Mouse (Mus musculus): ENCODE data around the gene Abhd14a. TPM values are rescaled to one million over a fixed set of nuclear protein-coding genes. Genes with fewer than 3 reads are reported as not detected.
A peak's percentile ranks its signal among the peaks of the same experiment; 100 is the strongest.
"Not testable (repeated sequence)": the region's sequence is repeated elsewhere in the genome, so short reads cannot be mapped to it uniquely, and the experiment has no call there.

Abhd14a gene
- 51.9 and 60.2 TPM in 2 replicates for polyA plus RNA-seq (2014; fragmentation: Nextera tagmentation; extraction: Ambion mirVana)

DNA sequence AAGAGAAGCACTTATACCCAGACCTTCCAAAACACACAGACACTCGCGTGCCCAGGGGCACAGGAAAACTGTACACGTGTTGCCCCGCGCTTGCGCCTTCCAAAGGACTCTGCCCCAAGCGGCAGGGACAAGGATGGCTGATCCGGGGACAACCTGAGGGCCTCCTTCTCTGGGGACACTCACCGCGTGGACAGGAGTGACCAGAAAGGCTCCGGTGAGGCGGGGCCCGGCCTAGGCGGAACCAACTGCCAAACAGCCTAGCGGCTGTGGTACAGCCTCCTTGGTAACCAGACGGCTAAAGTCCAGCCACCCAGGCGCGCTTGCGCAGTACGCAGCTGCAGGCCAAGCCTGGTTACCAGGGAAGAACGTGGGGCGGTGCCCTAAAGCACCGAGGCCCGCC, at the start of gene Abhd14a, which contains the start of gene Abhd14b:
Gene Abhd14a (minus strand): TSS at position 331 of the 400 bp plus-strand sequence.
Gene Abhd14b (plus strand): TSS at position 112 of the 400 bp plus-strand sequence.
- Histone ChIP-seq H3K4me3 (ENCODE audit: low read depth, low read length) (peak within 1 kb of the TSS; percentile 47), H3K9ac (ENCODE audit: low read length) (peak within 1 kb of the TSS; percentile 70), H3K36me3 (ENCODE audit: control insufficient read depth, insufficient read depth, low read length) (no peaks in the 10 kb centered on the region), H3K27me3 (replicated peaks; ENCODE audit: control insufficient read depth, insufficient read depth, low read length) (no peaks in the 10 kb centered on the region), H3K9me3 (replicated peaks; ENCODE audit: control insufficient read depth, low read length) (no peaks in the 10 kb centered on the region), H3K4me2 (ENCODE audit: low read length) (peak within 1 kb of the TSS; percentile 74), H3K27ac (ENCODE audit: low read depth, low read length) (peak within 1 kb of the TSS; percentile 21; the same call in 1 of the 2 replicates), H3K4me1 (ENCODE audit: control insufficient read depth, insufficient read depth, low read length) (peaks cover 11% of the 10 kb centered on the region)
- WGBS = under 1% methylated on average over 24 of the region's 24 CpGs
- DNase-seq (ENCODE audit: low spot score) (peak; percentile 92), ATAC-seq (peak; percentile 89)

DNA sequence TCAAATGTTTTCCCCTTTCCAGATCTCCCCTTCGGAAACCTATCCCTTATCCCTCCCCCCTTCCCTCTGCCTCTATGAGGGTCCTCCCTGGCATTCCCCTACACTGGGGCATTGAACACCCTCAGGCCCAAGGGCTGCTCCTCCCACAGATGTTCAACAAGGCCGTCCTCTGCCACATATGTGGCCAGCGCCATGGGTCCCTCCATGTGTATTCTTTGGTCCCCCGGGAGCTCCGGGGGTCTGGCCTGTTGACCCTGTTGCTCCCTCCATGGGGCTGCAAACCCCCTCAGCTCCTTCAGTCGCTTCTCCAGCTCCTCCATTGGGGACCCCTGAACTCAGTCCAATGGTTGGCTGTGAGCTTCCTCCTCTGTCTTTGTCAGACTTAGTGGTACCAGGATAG, 40.1 kb upstream of the Abhd14a start:
- H3K27ac ChIP-seq (ENCODE audit: low read depth, low read length); DNase-seq (ENCODE audit: low spot score); H3K4me2 ChIP-seq (ENCODE audit: low read length); H3K27me3 ChIP-seq (replicated peaks; ENCODE audit: control insufficient read depth, insufficient read depth, low read length); H3K4me3 ChIP-seq (ENCODE audit: low read depth, low read length); ATAC-seq; H3K4me1 ChIP-seq (ENCODE audit: control insufficient read depth, insufficient read depth, low read length); H3K9me3 ChIP-seq (replicated peaks; ENCODE audit: control insufficient read depth, low read length); H3K9ac ChIP-seq (ENCODE audit: low read length): not testable (repeated sequence)
- 88% methylated on average over 6 of the region's 6 CpGs for WGBS
- H3K36me3 ChIP-seq (ENCODE audit: control insufficient read depth, insufficient read depth, low read length) = peaks cover 33% of the 10 kb centered on the region

DNA sequence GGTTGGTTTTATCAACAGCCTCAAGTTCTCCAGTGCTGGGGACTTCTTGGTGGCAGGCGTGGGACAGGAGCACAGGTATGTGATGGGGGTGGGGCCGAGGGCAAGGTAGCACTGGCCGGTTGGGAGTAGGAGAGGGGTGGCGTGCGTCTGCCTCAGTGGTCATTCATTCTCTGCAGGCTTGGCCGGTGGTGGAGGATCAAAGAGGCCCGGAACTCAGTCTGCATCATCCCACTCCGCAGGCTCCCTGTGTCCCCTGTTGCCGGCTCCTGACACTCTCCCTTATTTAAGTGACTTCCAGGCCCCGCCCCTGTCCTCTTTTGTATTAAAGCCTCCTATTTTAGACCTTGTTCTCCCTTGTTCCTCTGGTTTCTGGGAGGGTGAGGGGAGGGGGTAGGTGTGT, 37.6 kb upstream of the Abhd14a start:
- H3K4me1 ChIP-seq (ENCODE audit: control insufficient read depth, insufficient read depth, low read length) = no peaks in the 10 kb centered on the region
- no peak overlapping the region for H3K4me2 ChIP-seq (ENCODE audit: low read length)
- H3K27ac ChIP-seq (ENCODE audit: low read depth, low read length) = no peak overlapping the region
- no peak for ATAC-seq
- H3K27me3 ChIP-seq (replicated peaks; ENCODE audit: control insufficient read depth, insufficient read depth, low read length) = no peaks in the 10 kb centered on the region
- no peaks in the 10 kb centered on the region for H3K9me3 ChIP-seq (replicated peaks; ENCODE audit: control insufficient read depth, low read length)
- DNase-seq (ENCODE audit: low spot score) = no peak
- H3K36me3 ChIP-seq (ENCODE audit: control insufficient read depth, insufficient read depth, low read length) = peaks cover 53% of the 10 kb centered on the region
- no peak overlapping the region for H3K4me3 ChIP-seq (ENCODE audit: low read depth, low read length)
- no peak overlapping the region for H3K9ac ChIP-seq (ENCODE audit: low read length)
- 79% methylated on average over 10 of the region's 10 CpGs for WGBS

- peaks cover 57% of the 10 kb centered on the region for H3K36me3 ChIP-seq (ENCODE audit: control insufficient read depth, insufficient read depth, low read length)
- H3K4me3 ChIP-seq (ENCODE audit: low read depth, low read length) = no peak overlapping the region
- H3K27me3 ChIP-seq (replicated peaks; ENCODE audit: control insufficient read depth, insufficient read depth, low read length) = no peaks in the 10 kb centered on the region
- no peak overlapping the region for H3K9ac ChIP-seq (ENCODE audit: low read length)
- no peak for ATAC-seq
- no peak overlapping the region for H3K4me2 ChIP-seq (ENCODE audit: low read length)
- H3K4me1 ChIP-seq (ENCODE audit: control insufficient read depth, insufficient read depth, low read length) = no peaks in the 10 kb centered on the region
- no peaks in the 10 kb centered on the region for H3K9me3 ChIP-seq (replicated peaks; ENCODE audit: control insufficient read depth, low read length)
- DNase-seq (ENCODE audit: low spot score) = no peak
- 94% methylated on average over 17 of the region's 17 CpGs for WGBS
- no peak overlapping the region for H3K27ac ChIP-seq (ENCODE audit: low read depth, low read length)
Observed at GRCm38 (mm10) chr9:106483606-106484005, 36.1 kb upstream of the Abhd14a start.

GRCm38 (mm10) chr9:106483136-106483535, 35.7 kb upstream of the Abhd14a start:
- 97% methylated on average over 10 of the region's 10 CpGs for WGBS
- no peak for DNase-seq (ENCODE audit: low spot score)
- H3K4me1 ChIP-seq (ENCODE audit: control insufficient read depth, insufficient read depth, low read length) = 0 out of 2 replicates have a peak, but pooled peaks cover 1% of the 10 kb centered on the region

DNA sequence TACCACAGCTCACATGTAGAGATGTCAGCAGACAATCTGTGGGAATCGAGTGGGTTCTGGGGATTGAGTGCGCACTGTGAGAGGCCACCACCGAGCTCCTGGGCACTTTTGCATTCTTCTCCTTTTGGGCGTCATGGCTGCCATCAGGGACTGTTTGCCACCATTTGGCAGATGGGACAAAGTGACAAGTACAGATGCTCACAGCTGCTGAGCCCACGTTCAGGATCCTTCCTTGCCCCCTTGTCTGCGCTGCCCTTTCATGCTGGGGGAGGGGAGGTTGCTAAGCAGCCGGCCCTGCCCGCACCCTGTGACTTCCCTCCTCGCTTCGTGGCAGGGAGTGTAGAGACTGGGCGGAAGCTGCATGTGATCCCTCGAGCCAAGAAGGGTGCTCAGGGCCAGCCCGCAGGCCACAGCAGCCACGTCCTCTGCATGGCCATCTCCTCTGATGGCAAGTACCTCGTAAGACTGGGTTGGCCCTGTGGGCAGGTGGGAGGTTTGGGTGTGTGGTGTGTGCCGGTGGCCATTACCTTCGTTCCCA, 35.2 kb upstream of the Abhd14a start:
- H3K4me2 ChIP-seq (ENCODE audit: low read length) = no peak overlapping the region
- H3K9me3 ChIP-seq (replicated peaks; ENCODE audit: control insufficient read depth, low read length) = no peaks in the 10 kb centered on the region
- 94% methylated on average over 17 of the region's 17 CpGs for WGBS
- H3K36me3 ChIP-seq (ENCODE audit: control insufficient read depth, insufficient read depth, low read length) = peaks cover 57% of the 10 kb centered on the region
- H3K4me3 ChIP-seq (ENCODE audit: low read depth, low read length) = no peak overlapping the region
- no peaks in the 10 kb centered on the region for H3K27me3 ChIP-seq (replicated peaks; ENCODE audit: control insufficient read depth, insufficient read depth, low read length)
- H3K27ac ChIP-seq (ENCODE audit: low read depth, low read length) = no peak overlapping the region
- peaks cover 6% of the 10 kb centered on the region; the same call in 1 of the 2 replicates for H3K4me1 ChIP-seq (ENCODE audit: control insufficient read depth, insufficient read depth, low read length)
- H3K9ac ChIP-seq (ENCODE audit: low read length) = no peak overlapping the region
- no peak for ATAC-seq
- DNase-seq (ENCODE audit: low spot score) = no peak

More at GRCm38 (mm10) chr9:106483136-106483535, 35.7 kb upstream of the Abhd14a start:
- Histone ChIP-seq H3K4me2 (ENCODE audit: low read length) (no peak overlapping the region), H3K9me3 (replicated peaks; ENCODE audit: control insufficient read depth, low read length) (no peaks in the 10 kb centered on the region), H3K9ac (ENCODE audit: low read length) (no peak overlapping the region), H3K36me3 (ENCODE audit: control insufficient read depth, insufficient read depth, low read length) (peaks cover 57% of the 10 kb centered on the region), H3K4me3 (ENCODE audit: low read depth, low read length) (no peak overlapping the region), H3K27me3 (replicated peaks; ENCODE audit: control insufficient read depth, insufficient read depth, low read length) (no peaks in the 10 kb centered on the region), H3K27ac (ENCODE audit: low read depth, low read length) (no peak overlapping the region)
- no peak for ATAC-seq

DNA sequence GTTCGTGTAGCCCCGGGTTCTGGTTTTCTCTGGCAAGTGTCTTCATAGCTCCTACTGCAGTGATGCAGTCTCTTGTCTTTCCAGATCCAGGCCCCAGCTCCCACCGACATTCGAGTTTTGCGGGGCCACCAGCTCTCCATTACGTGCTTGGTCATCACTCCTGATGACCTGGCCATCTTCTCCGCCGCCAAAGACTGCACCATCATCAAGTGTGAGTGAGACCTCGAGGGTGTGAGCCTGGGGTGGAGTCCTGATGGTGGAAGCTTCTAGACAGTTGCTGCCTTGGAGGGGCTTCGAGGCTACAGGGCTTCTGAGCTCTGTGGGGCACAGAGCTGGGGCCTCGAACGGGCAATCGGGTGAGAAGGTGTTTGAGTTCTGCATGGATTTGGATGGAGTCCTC, 34.2 kb upstream of the Abhd14a start:
- peaks cover 7% of the 10 kb centered on the region; the same call in 1 of the 2 replicates for H3K4me1 ChIP-seq (ENCODE audit: control insufficient read depth, insufficient read depth, low read length)
- no peak overlapping the region for H3K27ac ChIP-seq (ENCODE audit: low read depth, low read length)
- H3K9ac ChIP-seq (ENCODE audit: low read length) = no peak overlapping the region
- H3K4me2 ChIP-seq (ENCODE audit: low read length) = no peak overlapping the region
- WGBS = 92% methylated on average over 13 of the region's 13 CpGs
- no peaks in the 10 kb centered on the region for H3K9me3 ChIP-seq (replicated peaks; ENCODE audit: control insufficient read depth, low read length)
- H3K36me3 ChIP-seq (ENCODE audit: control insufficient read depth, insufficient read depth, low read length) = peaks cover 57% of the 10 kb centered on the region
- H3K4me3 ChIP-seq (ENCODE audit: low read depth, low read length) = no peak overlapping the region
- no peak for DNase-seq (ENCODE audit: low spot score)
- ATAC-seq = no peak
- H3K27me3 ChIP-seq (replicated peaks; ENCODE audit: control insufficient read depth, insufficient read depth, low read length) = no peaks in the 10 kb centered on the region

- ATAC-seq (no peak), DNase-seq (ENCODE audit: low spot score) (no peak)
- peaks cover 7% of the 10 kb centered on the region; the same call in 1 of the 2 replicates for H3K4me1 ChIP-seq (ENCODE audit: control insufficient read depth, insufficient read depth, low read length)
- H3K36me3 ChIP-seq (ENCODE audit: control insufficient read depth, insufficient read depth, low read length) = peaks cover 57% of the 10 kb centered on the region
- no peak overlapping the region for H3K4me2 ChIP-seq (ENCODE audit: low read length)
- H3K27me3 ChIP-seq (replicated peaks; ENCODE audit: control insufficient read depth, insufficient read depth, low read length) = no peaks in the 10 kb centered on the region
- H3K9ac ChIP-seq (ENCODE audit: low read length) = no peak overlapping the region
- no peaks in the 10 kb centered on the region for H3K9me3 ChIP-seq (replicated peaks; ENCODE audit: control insufficient read depth, low read length)
- WGBS = 95% methylated on average over 15 of the region's 15 CpGs
- H3K27ac ChIP-seq (ENCODE audit: low read depth, low read length) = no peak overlapping the region
- H3K4me3 ChIP-seq (ENCODE audit: low read depth, low read length) = no peak overlapping the region
Observed at GRCm38 (mm10) chr9:106481075-106481474, 33.6 kb upstream of the Abhd14a start.

GRCm38 (mm10) chr9:106480541-106480940, 33.1 kb upstream of the Abhd14a start:
- no peak for DNase-seq (ENCODE audit: low spot score)
- Histone ChIP-seq H3K4me1 (ENCODE audit: control insufficient read depth, insufficient read depth, low read length) (peaks cover 7% of the 10 kb centered on the region; the same call in 1 of the 2 replicates), H3K27me3 (replicated peaks; ENCODE audit: control insufficient read depth, insufficient read depth, low read length) (no peaks in the 10 kb centered on the region)

More at GRCm38 (mm10) chr9:106480541-106480940, 33.1 kb upstream of the Abhd14a start:
- H3K4me3 ChIP-seq (ENCODE audit: low read depth, low read length) = no peak overlapping the region
- no peak overlapping the region for H3K4me2 ChIP-seq (ENCODE audit: low read length)
- WGBS = 96% methylated on average over 7 of the region's 7 CpGs
- no peak overlapping the region for H3K27ac ChIP-seq (ENCODE audit: low read depth, low read length)
- H3K9ac ChIP-seq (ENCODE audit: low read length) = no peak overlapping the region
- no peaks in the 10 kb centered on the region for H3K9me3 ChIP-seq (replicated peaks; ENCODE audit: control insufficient read depth, low read length)
- peaks cover 51% of the 10 kb centered on the region for H3K36me3 ChIP-seq (ENCODE audit: control insufficient read depth, insufficient read depth, low read length)
- ATAC-seq = no peak

Data from forebrain, embryonic 14.5 days (tissue).